Mouse (Mus musculus): Measurements from ENCODE around the gene Epgn.

The Epgn gene

DNA sequence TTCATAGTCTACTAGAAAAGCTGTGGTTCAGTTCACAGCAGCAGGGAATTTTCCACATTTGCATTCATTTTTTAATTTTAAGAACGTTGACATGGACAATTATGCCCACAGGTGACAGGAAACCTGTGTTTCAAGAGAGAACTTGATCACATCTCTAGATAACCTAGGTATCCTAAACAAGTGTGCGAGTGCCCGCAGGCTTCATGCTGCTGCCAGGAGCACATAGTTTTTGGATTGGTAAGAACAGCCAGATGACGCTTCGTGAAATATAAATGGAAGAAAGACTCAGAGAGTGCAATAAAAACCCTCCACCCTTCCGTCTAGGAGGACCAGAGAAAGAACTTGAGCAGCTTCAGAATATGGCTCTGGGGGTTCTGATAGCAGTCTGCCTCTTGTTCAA lies at the start of gene Epgn:
TSS of gene Epgn (plus strand) at position 301 of the 400 bp plus-strand sequence.
- DNase-seq = no peak

DNA sequence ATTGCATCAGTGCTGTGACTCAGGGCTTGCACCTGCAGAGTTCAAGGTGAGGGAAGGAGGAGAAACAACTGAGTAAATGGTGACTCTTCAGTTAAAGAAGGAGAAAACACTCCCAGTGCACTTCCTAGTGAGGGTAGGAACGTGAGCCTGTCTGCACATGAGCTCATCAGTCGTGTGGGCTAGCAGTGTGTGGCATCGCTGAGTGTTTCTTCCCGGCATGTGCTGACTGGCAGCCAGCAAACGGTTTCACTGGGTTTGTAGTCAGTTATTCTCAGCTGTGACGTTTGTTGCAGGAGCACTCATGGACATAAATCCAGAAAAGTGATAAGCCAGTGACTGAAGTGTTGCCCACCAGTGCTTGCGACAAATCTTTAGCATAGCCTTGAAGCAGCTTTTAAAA lies 47.0 kb upstream of the Epgn start:
- DNase-seq = no peak

DNA sequence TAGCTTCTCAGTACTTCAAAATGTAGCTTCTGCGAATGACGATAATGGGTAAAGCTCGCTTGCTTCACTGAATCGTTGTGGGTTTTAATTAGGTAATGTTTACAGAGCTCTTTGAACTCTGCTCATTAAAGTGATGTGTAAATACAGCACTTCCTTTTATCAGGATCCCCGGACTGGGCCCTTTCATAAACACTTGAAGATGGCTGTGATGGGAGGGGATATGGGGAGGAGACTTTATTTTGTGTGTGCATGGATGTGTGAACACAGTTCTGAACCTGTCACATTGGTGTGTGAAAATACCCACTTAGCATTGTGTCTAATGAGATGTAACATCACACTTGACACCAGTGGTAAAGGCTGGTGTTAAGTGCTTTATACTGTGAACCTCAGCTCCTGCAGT lies 39.7 kb upstream of the Epgn start:
- DNase-seq = no peak

DNA sequence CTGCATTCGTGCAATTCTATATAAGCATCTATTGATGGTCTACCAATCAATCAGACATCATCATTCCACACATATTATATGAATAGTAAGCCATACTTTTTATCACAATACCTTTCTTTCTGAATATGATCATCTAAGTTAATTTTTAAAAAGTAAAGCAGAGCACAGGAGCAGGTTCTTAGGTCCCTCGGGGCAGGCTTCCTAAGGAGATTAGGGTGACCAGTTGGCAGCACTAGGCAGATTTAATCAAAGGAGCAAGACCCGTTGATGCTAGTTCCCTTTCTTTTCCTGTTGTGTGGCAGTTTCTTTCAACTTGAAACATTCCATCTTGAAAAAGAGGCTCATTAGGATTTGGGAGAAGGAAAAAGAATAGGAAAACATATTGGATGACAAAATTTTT lies 39.1 kb upstream of the Epgn start:
- DNase-seq = no peak

DNA sequence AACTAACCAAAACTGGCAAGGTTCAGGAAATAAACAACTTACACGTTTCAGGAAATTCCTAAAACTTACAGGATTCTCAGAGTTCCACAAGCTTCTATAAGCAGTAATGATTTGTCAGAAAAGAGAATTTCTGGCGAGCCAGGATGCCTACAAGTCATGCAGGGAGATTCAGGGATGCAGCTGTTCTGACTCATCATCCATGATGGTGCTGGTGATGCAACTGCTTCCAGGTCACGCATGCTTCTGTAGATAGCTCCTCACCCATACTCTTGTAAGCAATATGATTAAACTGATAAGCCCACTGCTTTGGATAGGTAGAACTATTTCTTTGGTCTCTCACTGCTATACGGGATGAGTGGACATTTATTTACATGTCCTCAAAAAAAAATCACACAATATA lies 38.7 kb upstream of the Epgn start:
- no peak for DNase-seq

DNA sequence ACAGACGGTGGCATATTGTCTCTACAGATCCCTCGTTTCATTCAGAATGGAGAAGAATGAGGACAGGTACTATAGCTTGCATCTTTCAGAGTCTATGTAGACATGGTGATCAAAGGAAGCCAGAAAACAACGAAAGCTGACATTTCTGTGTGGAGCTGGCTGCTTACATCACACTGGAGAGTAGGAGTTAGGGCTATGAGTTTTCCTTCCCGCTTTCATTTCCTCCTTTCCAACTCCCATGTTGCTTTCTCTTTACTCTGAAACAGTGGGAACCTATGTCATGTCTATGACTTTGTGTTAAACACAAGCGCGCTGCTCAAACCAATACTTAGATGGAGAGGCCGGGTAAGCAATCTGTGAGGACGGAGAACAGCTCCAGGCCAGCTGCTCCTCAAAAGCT lies 27.3 kb upstream of the Epgn start:
- DNase-seq = no peak

DNA sequence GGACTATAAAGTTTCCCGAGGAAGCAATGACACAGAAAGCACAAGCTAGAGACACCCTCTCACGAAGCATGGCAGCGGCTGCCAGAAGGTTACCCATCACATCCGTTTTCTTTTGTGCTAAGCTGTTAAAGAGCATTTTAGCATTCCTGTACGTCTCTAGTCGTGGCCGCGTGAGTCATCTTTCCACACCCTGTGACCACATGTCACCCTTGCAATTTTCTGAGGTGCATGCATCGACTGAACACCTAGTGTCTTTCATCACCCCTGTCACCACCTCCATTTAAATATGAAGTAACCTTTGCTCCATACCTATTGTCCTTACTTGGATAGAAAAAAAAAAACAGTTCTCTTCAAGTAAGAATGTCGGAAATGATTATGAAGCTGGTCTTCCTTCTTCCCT lies 12.0 kb upstream of the Epgn start:
- no peak for DNase-seq

DNA sequence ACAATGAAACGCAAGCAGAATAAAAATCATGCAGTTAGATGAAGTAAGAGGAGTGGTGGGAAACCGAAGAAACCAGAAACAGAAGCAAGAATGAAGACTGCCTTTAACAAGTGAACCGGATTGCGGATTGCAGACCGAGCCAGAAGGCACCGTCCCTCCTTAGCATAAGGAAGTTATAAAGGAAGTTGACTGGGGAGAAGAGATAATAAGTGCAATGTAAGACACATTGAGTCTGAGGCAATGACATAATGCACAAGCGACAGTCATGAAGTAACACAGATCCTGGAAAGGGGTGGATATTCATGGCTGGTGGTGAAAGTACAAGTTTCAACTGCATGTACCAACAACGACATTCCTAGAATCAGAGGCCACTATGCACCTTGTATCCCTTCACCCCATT lies 4.2 kb upstream of the Epgn start:
- DNase-seq = no peak

DNA sequence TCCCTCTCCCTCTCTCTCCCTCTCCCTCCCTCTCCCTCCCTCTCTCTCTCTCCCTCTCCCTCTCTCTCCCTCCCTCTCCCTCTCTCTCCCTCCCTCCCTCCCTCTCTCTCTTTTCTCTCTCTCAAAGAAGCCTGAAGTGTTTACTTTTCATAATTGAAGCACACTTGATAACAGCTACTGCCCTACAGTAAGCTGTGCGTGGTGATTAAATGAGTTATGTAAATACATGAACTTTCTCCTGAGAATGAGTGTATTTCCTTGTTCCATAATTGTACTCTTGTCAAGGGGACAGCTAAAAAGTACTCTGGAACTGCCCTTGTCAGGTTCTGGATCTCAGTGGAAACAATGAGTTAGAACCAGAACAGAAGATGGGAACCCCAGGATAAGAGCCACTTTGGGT lies 576 bp downstream of the Epgn start:
- DNase-seq = no peak

DNA sequence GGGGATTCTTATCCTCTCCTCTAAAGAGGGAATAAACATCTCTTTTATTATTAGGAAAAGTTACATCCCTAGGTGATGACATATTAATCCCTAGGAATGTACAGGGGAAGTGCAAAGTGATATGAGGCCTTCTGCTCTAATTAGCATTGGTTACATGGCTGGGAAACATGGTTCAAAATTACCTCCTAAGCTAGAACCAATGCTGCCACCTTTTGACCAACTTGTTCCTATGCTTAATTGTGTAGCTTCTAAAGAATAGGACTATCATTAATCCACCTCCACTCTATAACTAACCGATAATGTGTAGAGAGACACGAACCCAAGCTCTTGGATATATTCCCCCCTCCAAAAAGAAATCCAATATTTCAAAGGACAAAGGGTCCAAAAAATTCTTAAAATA lies 3.4 kb downstream of the Epgn start:
- no peak for DNase-seq

DNA sequence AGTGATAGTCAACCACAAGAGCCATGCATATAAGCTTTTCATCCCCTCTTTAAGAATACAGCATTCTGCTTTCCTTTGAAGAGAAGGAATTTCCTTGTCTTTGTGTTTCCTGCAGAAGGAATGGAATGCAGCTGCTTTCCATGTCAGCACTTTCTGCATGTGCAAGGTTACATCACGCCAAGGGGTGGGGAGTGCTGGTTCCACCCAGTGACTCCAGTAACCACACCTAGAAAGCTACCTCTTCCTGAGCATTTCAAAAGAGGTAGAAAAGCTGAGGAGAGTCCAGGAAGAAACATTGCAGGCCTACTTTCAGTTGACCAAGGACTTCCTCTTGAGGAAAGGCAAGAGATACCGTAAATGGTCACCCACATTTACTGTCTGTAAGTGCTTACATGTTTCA lies 8.1 kb downstream of the Epgn start:
- DNase-seq = no peak

DNA sequence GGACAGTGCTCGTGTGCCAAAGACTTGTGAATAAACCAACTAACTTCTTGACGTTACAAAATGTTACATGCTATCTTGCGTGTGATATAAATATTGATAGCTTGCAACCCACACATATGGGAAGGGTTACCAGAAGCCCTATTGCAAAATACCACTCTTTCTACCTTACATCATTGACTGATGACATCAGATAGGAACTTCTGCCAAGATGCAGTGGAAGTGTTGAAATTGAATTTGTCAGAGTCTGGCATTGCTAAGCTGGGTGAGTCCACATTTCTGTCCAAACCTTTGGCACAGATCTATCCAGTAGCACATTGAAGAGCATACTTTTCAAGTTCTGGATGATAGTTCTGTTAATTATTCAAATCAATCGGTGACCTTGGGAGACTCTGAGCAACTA lies 9.4 kb downstream of the Epgn start:
- DNase-seq = no peak

DNA sequence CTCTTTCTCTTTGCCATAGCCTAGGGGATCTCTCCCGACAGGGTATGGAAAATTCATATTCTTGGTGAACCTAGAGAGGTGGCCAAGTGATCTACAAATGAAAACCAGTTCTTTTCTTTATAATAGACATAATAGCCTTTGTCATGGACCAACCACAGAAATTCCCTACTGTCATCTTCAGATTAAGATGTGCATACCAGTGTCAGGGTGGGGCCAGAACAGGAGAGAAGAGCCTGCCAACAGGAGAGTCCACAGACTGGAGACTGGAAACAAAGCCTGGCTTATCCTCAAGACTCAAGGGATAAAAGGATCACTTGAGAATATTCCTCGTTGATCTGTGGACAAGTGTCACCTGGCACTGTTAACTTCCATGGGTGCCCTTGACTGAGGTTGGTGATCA lies 10.5 kb downstream of the Epgn start:
- no peak for DNase-seq

DNA sequence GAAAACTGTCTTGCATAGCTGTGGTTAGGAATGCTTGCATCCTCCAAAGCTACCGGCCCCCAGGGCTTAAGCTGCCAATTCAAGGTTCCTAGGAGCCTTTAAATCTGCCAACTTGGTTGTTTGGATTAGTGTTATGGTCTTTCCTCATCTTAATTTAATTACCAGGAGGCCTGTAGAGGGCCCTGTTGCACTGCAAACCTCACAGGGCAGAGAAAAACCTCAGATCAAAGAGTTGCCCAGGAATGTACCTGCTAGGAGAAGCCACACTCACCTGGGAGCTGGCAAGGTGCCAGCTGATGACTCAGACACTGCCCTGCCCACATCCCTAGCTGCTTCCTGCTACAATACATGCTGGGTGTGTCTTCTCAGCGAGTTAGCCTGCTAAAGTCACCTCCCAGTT lies 11.3 kb downstream of the Epgn start:
- no peak for DNase-seq

DNA sequence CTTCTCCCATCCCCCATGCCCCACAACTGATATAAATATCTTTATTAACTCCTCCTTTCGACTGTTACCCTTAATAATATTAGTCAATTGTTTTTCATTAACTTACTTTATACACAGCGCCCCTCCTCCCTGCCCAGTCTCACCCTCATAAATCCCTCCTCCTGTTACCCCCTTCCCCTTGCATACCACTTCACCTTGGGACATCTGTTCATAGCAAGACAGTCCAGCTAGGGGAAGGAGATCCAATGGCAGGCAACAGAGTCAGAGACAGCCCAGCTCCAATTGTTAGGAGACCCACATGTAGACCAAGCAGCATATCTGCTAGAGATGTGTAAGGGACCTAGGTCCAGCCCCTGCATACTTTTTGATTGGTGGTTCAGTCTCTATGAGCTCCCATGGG lies 11.7 kb downstream of the Epgn start:
- no peak for DNase-seq

DNA sequence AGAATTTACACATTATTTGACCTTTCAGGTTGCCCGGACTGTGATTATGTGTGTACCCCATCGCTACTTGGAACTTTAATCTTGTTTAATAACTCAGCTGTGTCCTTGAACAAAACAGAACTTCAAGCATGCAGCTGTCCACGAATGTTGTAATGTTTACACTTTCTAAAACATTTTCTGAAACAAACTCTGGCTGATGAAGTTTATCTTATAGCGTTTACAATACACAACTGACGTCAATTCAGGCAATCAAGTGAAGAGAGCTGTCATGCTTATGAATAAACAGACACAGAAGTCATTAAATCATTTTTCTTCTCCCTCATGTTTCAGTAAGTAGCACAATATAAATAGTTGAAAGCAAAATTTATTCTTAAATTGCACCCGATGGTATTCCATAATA lies 20.7 kb downstream of the Epgn start:
- DNase-seq = no peak

DNA sequence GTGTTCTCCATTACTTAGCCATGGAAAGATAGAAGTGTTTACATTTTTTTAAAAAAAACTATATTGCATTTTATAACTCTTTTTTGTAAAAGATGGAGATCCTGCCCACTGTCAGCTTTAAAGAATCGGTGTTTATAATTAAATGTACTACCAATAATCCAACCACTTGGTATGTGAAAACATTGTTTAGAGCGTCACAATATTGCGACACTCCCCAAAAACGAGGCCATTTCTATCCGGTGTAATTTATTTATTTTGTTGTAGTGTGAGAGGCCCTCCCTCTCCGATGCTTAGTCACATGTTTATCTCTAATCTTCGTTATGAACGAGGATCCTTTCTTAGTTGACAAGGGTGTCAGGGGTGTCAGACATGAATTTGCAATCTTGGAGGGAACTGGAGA lies 21.1 kb downstream of the Epgn start:
- no peak for DNase-seq

DNA sequence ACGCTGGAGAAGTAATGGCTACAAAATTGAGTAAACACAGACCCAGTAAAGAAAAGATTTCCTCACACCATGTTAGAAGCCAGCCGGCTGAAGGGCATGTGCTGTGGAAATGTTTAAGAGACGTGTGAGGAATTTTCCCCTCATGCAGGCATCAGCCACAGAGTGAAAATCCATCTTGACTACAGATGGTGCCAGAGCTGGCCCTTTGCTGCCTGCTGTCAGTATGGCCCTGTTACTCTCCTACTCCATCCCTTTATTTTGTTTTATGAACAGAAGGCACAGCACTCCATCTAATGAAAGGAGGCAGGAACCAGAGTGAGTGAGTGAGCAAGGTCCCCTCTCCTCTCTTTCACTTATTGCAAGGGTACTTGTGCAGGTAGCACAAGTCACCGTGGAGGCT lies 45.1 kb downstream of the Epgn start:
- DNase-seq = no peak

DNA sequence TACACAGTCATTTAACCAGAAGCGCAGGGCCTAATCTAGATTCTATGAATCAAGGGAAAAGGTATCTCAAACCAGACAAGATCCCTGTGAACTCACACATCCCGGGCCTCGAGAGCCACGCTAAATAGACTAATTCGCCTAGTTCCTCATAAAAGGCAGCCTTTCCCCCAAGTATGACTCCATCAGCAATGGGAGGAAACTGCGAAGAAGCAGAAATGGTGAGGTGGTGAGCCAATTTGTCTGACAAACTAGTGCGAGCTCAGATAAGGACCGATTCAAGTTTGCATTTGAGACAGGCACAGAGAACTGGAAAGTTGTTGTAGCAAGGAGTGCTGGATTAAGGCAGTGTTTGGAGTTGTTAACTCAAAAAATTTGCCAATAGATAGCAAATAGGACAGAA lies 46.4 kb downstream of the Epgn start:
- no peak for DNase-seq

DNA sequence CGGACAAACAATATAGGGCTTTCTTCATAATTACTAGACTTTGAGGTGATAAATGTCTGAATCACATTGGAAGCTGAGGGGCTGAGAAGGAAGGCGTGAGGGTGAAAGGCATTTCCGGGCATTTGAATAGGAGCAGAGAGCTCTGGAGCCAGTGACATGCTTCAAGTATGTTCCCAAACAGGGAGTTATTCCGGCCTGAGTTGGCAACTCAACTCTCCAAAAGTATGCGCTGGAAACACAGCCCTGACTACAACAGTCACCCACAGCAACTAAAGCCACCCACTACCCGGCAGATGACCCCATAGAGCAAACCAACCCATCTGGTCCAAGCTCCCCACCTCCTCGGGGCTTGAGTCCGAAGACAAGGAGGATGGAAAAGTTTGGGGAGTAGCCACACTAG lies 46.8 kb downstream of the Epgn start:
- no peak for DNase-seq

DNA sequence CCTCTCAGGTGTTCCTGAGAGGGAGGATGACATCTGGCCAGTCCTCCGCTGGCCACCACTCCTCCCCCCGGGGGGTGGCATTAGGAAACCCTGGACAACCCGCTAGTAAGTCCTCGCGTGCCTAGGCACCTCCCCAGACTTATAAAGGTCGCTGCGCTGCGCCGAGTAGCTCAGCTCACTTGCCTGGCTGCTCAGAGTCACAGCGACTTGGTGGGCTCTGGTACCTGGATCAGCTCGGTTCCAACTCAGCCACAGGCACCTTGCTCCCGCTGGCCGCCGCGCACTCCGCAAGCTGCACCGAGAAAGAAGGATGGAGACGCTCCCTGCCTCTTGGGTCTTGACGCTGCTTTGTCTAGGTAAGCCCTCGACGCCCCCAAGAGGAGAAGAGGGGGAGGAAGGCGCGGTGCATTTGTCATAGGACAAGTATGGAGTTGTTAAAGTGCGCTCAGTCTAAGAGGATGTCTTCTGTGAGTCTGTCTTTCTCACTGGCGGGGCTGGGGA lies 47.2 kb downstream of the Epgn start, which contains the start of gene Ereg:
TSS of gene Ereg (plus strand) at position 173 of the 501 bp plus-strand sequence.
- no peak for DNase-seq

DNA sequence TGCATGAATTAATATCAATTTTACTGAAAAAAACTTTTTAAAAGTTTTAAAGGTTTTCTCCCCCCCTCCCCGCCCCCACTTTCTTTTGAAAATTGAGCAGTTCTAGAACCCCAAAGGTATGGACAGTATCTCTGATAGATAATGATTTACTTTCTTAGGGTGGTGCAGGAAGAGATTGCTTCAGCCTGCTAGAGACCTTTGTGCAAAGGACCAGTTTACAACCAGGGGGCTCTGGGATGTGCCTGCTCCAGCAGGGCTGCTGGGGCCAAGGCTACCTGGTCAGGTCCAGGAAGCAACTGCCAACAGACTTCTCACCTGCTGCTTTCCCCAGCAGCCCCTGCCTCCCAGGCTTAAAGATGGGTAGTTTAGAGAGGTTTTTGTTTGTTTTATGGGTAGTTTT lies 47.8 kb downstream of the Epgn start:
- no peak for DNase-seq

DNA sequence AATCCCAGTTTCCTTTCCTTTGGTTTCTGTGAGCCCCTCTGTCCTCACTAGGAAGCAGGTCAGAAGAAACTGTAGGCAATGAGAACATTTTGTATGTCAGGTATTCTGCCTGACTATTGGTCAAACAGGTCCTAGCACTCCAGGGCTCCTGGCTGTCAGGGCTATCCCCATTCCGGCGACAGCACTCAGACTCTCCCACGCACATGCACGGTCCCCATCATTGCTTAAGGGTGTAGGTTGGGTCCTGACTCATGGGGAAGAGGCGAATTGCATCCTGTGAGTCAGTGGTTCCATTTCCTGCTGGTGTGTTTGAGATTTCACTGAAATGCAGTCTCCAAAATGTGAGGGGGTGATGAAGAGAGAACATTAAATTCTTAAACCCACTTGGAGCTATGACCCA lies 55.8 kb downstream of the Epgn start:
- no peak for DNase-seq
